Mouse (Mus musculus): ENCODE results near the gene Sel1l. TPM values are rescaled to one million over a fixed set of nuclear protein-coding genes. Genes with fewer than 3 reads are reported as not detected.

Sel1l gene
- 24.1 and 43.1 TPM in 2 replicates for polyA plus RNA-seq (2012; rRNA removed)

GRCm38 (mm10) chr12:91849045-91849467 is at the start of gene Sel1l:
Gene Sel1l (minus strand): TSS chr12:91849157.
- DNase-seq (ENCODE audit: low read depth, low spot score) = peak; percentile 98
- WGBS = 2% methylated on average over 35 of the region's 35 CpGs

- WGBS = 71% methylated on average over 9 of the region's 9 CpGs
These were observed 43.9 kb upstream of the Sel1l start for GRCm38 (mm10) chr12:91892622-91893560.

GRCm38 (mm10) chr12:91880431-91880830 is 31.5 kb upstream of the Sel1l start:
- no peak for DNase-seq (ENCODE audit: low read depth, low spot score)
- 88% methylated on average over 13 of the region's 13 CpGs for WGBS

More at GRCm38 (mm10) chr12:91892622-91893560, 43.9 kb upstream of the Sel1l start:
- no peak for DNase-seq (ENCODE audit: low read depth, low spot score)

GRCm38 (mm10) chr12:91878912-91879250 is 29.9 kb upstream of the Sel1l start:
- no peak for DNase-seq (ENCODE audit: low read depth, low spot score)
- 28% methylated on average over 8 of the region's 8 CpGs for WGBS

GRCm38 (mm10) chr12:91878056-91878911 is 29.3 kb upstream of the Sel1l start:
- WGBS = 55% methylated on average over 21 of the region's 21 CpGs
- DNase-seq (ENCODE audit: low read depth, low spot score) = no peak

GRCm38 (mm10) chr12:91877646-91878045 is 28.7 kb upstream of the Sel1l start:
- DNase-seq (ENCODE audit: low read depth, low spot score) = peak; percentile 27
- 25% methylated on average over 5 of the region's 5 CpGs for WGBS

GRCm38 (mm10) chr12:91870671-91871070 is 21.7 kb upstream of the Sel1l start:
- WGBS = 93% methylated on average over 11 of the region's 11 CpGs
- no peak for DNase-seq (ENCODE audit: low read depth, low spot score)

GRCm38 (mm10) chr12:91869352-91869751 is 20.4 kb upstream of the Sel1l start:
- 76% methylated on average over 4 of the region's 4 CpGs for WGBS
- DNase-seq (ENCODE audit: low read depth, low spot score) = no peak

- DNase-seq (ENCODE audit: low read depth, low spot score) = no peak
- 34% methylated on average over 8 of the region's 8 CpGs for WGBS
These were observed 5.4 kb upstream of the Sel1l start for GRCm38 (mm10) chr12:91854330-91854729.

- no peak for DNase-seq (ENCODE audit: low read depth, low spot score)
- under 1% methylated on average over 33 of the region's 33 CpGs for WGBS
These were observed 438 bp downstream of the Sel1l start for GRCm38 (mm10) chr12:91848394-91849044.

- DNase-seq (ENCODE audit: low read depth, low spot score) = no peak
- WGBS = 92% methylated on average over 6 of the region's 6 CpGs
These were observed 2.9 kb downstream of the Sel1l start for GRCm38 (mm10) chr12:91846038-91846437.

- 84% methylated on average over 9 of the region's 9 CpGs for WGBS
- DNase-seq (ENCODE audit: low read depth, low spot score) = no peak
These were observed 3.6 kb downstream of the Sel1l start for GRCm38 (mm10) chr12:91845393-91845792.

- WGBS = 51% methylated on average over 4 of the region's 4 CpGs
These were observed 4.4 kb downstream of the Sel1l start for GRCm38 (mm10) chr12:91844542-91844941.

GRCm38 (mm10) chr12:91843888-91844287 is 5.1 kb downstream of the Sel1l start:
- 92% methylated on average over 13 of the region's 13 CpGs for WGBS

More at GRCm38 (mm10) chr12:91844542-91844941, 4.4 kb downstream of the Sel1l start:
- no peak for DNase-seq (ENCODE audit: low read depth, low spot score)

GRCm38 (mm10) chr12:91841714-91842113 is 7.2 kb downstream of the Sel1l start:
- 85% methylated on average over 6 of the region's 6 CpGs for WGBS
- DNase-seq (ENCODE audit: low read depth, low spot score) = no peak

More at GRCm38 (mm10) chr12:91843888-91844287, 5.1 kb downstream of the Sel1l start:
- DNase-seq (ENCODE audit: low read depth, low spot score) = no peak

GRCm38 (mm10) chr12:91838261-91838660 is 10.7 kb downstream of the Sel1l start:
- DNase-seq (ENCODE audit: low read depth, low spot score) = no peak
- WGBS = 65% methylated on average over 7 of the region's 7 CpGs

GRCm38 (mm10) chr12:91837401-91838065 is 11.4 kb downstream of the Sel1l start:
- DNase-seq (ENCODE audit: low read depth, low spot score) = no peak
- 89% methylated on average over 7 of the region's 7 CpGs for WGBS

- 82% methylated on average over 5 of the region's 5 CpGs for WGBS
- no peak for DNase-seq (ENCODE audit: low read depth, low spot score)
These were observed 15.0 kb downstream of the Sel1l start for GRCm38 (mm10) chr12:91833939-91834333.

- WGBS = 70% methylated on average over 3 of the region's 3 CpGs
These were observed 15.6 kb downstream of the Sel1l start for GRCm38 (mm10) chr12:91833237-91833938.

More at GRCm38 (mm10) chr12:91833237-91833938, 15.6 kb downstream of the Sel1l start:
- DNase-seq (ENCODE audit: low read depth, low spot score) = no peak
